Mouse (Mus musculus): Measurements from ENCODE around the gene Hdac10.

Hdac10 gene

DNA sequence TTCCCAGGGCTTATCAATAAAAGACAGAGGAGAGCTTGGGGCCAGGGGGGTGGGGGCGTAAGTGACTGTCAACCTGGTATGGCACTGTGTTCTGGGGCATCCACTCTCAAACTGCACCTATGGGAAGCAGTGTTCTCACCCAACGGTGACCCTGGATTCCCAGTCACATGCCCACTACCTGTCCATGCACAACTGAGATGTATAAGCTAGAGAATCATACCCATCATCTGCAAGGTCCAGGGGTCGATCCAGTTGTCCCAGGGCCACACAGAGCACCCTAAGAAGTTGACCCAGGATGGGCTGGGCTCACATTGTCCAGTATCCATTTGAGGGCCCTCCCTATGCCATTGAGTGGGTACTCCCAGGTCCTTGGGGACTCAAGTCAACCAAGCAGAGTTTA lies 4.2 kb downstream of the Hdac10 start:
- in situ Hi-C loops (cut with MboI; ENCODE audit: unreplicated experiment in 2 of 2): loop anchor here (25.0 kb wide), 1 partner anchor 88 kb away; the partner anchor contains the start of gene Ppp6r2 (in 2 of the 2)

DNA sequence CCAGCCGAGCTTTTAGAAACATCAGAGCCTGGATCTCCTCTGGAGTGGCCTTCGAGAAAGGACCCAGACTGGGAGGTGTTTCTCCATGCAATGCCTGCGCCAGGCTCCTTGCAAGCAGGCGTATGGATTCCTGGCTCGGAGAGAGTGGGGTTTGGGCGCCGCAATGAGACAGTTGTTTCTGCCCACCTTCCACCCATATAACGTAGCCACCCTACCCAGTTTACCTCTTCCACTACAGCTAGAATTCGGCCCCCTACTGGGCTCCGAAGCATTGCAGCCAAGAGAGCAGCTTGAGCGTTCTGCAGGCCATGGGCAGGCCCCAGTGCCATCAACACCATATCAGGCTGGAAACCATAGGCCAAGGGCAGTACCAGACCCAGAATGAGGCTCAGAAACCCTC lies 4.9 kb downstream of the Hdac10 start:
- in situ Hi-C loops (cut with MboI; ENCODE audit: unreplicated experiment in 2 of 2): loop anchor here (25.0 kb wide), 1 partner anchor 89 kb away; the partner anchor contains the start of gene Ppp6r2 (in 2 of the 2)

DNA sequence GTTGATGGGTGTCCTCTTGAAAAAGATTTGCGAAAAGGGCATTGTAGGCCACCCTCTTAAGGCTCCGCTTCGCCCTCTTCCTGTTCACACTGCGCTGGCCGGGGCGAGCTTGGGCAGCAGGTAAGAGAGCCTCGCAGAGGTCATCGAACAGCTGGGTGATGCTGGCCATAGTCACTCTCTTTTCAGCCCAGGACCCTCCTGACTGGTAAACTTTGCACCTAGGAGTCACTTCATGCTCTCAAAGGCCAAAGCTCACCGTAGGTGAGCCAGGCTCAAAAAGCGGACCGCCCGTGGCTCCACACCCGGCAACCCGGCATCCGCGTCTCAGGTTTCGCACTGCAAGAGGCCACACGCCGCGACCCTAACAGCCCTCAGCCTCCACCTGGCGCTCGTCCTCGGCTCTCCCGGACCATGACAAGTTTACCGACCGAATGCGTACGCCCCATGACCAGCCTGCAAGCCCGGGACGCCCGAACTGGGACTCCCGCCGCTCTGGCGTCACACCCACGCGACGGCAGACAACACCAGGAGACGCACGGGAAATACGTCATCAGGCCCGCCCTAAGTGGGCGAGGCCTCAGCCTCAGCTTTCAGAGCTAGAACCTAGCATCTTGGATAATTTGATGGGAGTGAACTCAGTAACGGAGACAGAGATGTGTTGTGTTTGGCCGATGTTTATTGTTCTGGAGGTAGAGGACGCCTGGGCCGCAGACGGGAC lies 5.7 kb downstream of the Hdac10 start, which contains the start of gene Tubgcp6:
Tubgcp6 (minus strand) TSS at position 464 of the 718 bp plus-strand sequence.
- in situ Hi-C loops (cut with MboI; ENCODE audit: unreplicated experiment in 2 of 2): loop anchor here (25.0 kb wide), 1 partner anchor 89 kb away; the partner anchor contains the start of gene Ppp6r2 (in 2 of the 2)

DNA sequence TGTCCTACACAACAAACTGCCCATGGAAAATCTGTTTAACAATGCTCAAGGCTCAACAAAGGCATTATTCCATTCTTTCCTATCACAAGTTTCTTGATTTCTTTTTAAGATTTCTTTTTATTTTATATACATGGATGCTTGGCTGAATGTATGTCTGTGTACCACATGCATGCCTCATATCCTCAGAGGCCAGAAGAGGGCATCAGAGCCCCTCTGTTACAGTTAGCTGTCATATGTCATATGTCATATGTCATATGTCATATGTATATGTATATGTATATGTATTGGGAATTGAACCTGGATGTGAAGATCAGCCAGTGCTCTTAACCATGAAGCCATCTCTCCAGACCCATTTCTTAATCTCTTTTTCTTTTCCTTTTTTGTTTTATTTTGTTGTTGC lies 10.5 kb downstream of the Hdac10 start:
- in situ Hi-C loops (cut with MboI; ENCODE audit: unreplicated experiment in 2 of 2): loop anchor here (5.0 to 25.0 kb wide), 3 partner anchors 94 to 347 kb away; partner anchors contain the start of genes Ppp6r2 (in 2 of the 2) and Sco2 (in 2 of the 2)

DNA sequence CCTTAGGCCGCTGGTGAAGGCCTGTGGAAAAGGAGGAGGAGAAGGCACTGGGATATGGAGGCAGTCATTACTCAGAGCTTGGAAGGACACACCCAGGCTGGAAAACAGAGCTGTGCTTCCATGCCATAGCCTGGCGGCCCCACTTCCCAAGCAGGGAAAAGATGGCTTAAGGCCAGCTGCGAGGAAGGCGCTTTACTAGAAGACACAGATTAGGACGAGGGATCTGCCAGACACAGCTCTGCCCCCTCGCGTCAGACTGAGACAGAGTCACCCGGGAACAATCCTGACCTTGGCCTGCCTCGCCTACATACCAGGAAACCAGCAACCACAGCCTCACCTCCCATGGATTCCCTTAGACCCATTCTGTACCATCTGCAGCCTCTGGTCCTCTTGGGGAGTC lies 18.4 kb downstream of the Hdac10 start:
- in situ Hi-C loops (cut with MboI; ENCODE audit: unreplicated experiment in 2 of 2): loop anchor here (10.0 to 25.0 kb wide), 2 partner anchors 102 to 355 kb away; partner anchors contain the start of gene Ppp6r2 (in 2 of the 2)

DNA sequence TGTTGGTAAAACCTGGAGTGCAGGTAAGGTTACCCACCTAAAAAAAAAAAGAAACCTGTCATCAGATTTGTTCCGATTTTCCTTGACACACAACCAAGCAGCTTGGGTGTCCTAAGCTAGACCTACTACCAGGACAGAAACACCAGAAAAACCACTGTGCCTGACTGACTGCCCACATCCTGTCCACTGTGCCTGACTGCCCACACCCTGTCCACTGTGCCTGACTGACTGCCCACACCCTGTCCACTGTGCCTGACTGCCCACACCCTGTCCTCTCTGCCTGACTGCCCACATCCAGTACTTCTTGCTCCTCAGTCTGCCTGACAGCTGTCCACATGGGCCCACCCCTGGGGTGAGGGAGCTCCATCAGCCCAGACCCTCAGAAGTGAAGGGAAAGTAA lies 21.5 kb downstream of the Hdac10 start:
- in situ Hi-C loops (cut with MboI; ENCODE audit: unreplicated experiment in 2 of 2): loop anchor here (25.0 kb wide), 1 partner anchor 105 kb away; the partner anchor contains the start of gene Ppp6r2 (in 2 of the 2)

DNA sequence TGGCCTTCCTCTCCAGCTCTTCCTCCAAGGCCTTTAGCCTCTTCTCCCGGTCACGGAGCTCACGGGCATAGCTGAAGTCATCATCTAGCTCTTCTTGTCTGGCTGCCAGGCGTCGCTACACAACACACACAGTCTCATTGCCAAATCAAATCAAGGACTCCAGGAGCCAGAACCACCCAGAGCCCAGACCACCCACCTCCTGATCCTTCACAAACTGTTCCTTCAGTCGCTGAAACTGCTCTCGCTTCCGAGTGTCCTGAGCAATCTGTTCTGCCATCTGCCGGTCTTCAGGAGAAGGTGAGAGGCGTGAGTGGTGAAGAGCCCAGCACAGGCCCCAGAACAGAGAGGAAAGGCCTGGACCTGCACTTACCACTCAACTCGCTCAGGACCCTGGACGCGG lies 22.4 kb downstream of the Hdac10 start:
- in situ Hi-C loops (cut with MboI; ENCODE audit: unreplicated experiment in 2 of 2): loop anchor here (25.0 kb wide), 1 partner anchor 106 kb away; the partner anchor contains the start of gene Ppp6r2 (in 2 of the 2)

DNA sequence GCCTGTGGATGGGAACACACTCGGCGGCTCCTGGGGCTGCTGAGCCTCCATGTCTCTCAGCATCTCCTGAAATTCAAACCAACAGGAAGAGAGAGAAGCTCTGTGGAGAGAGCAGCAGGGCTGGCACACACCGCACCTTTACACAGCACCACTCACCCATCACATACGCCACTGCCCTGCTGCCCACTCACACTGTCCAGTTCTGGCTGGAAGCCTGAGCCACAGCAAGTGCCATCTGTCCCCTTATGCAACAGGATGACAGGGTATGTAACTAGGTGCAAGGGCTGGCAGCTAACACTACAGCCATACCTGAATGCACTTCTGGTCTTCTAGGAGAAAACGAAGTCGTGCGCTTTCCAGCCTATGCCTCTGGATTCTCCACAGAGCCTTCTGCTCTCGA lies 24.1 kb downstream of the Hdac10 start:
- in situ Hi-C loops (cut with MboI; ENCODE audit: unreplicated experiment in 2 of 2): loop anchor here (25.0 kb wide), 1 partner anchor 108 kb away; the partner anchor contains the start of gene Ppp6r2 (in 2 of the 2)

DNA sequence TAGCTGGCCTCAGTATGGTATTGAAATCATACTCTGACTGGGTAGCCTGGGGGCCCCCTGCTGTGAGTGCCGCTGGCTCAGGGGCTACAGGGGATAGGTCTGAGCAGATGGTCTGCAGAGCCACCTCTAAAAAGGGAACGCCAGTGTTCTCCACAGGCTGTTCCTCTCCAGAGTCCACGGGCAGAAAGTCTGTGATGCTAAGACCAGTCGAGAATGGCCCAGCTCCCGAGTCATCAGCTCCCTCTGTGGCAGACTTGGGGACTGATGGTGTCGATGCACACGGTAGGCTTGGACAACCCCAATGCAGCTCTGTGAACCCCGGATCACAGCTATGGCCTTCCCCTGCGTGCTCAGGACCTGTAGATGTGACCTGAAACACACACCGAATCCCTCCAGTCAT lies 24.6 kb downstream of the Hdac10 start:
- in situ Hi-C loops (cut with MboI; ENCODE audit: unreplicated experiment in 2 of 2): loop anchor here (25.0 kb wide), 1 partner anchor 108 kb away; the partner anchor contains the start of gene Ppp6r2 (in 2 of the 2)

DNA sequence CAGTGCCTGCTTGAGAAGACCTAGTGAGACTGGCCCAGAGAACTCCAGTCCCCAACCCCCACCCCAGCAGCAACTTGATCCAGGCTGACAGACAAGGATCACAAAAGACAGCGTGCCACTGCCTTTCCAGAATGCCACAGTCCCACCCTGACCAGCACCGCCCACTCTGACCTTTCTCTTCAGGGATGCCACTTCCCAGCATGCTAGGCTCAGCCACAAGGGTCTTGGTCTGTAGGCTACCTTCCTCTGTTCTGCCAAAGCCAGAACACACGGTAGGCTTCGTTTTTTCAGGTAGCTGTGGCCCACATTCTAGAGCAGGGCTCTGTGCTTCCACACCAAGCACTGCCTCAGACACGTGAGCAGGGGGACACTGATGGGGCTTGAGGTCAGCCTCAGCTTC lies 25.9 kb downstream of the Hdac10 start:
- in situ Hi-C loops (cut with MboI; ENCODE audit: unreplicated experiment in 2 of 2): loop anchor here (25.0 kb wide), 1 partner anchor 110 kb away; the partner anchor contains the start of gene Ppp6r2 (in 2 of the 2)

DNA sequence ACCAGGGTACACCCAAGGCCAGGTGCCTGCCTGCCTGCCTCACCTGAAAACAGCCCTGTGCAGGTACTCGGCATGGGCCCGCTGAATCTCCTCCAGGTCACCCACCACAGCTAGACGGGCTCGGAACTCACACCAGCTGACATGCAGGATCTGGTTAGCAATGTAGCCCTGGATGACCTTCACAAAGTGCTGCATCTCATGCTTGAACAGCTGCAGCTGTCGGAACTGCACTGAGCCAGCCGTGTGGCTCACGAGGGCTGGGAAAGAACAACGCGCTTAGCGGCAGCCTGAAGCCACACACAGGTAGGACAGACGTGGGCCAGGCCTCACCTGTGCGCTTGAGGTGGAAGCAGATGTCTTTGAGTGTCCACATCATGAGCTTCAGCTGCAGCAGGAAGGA lies 27.7 kb downstream of the Hdac10 start:
- in situ Hi-C loops (cut with MboI; ENCODE audit: unreplicated experiment in 2 of 2): loop anchor here (25.0 kb wide), 1 partner anchor 111 kb away; the partner anchor contains the start of gene Ppp6r2 (in 2 of the 2)

DNA sequence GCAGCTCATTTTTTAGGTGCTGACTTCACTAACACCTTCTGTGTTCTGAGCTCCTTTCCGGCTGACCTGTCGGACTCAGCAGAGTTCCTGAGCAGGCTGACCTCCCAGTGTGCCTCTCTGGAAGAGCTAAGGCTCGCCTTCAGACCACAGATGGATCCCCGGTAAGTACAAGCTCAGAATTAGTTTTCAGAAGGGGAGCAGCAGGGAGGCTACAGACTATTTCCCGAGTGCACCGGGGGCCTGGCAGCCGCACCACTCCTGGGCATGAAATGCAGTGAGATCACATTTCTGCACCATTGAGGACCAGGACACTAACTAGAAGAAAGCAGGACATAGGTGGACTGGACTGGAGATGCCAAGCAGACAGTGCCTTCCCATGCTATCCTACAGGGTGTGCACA lies 29.9 kb downstream of the Hdac10 start:
- in situ Hi-C loops (cut with MboI; ENCODE audit: unreplicated experiment in 2 of 2): no loop called here

DNA sequence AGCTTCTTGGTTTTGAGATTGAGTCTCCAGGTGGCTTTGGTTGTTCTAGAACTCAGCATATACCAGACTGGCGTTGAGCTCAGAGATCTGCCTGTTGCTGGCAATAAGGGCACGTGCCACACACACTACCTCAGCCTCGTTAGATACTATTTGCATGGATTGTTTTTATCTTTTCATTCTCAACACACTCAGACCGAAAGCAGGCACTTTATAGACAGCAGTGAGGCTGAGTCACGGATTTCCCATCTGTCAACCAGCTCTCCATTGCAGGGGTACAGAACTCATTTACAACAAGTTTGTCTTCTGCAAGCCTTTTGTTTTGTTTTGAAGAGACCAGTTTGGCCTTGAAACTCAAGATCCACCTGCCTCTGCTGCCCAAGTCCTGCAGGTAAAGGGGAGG lies 31.1 kb downstream of the Hdac10 start:
- in situ Hi-C loops (cut with MboI; ENCODE audit: unreplicated experiment in 2 of 2): no loop called here

DNA sequence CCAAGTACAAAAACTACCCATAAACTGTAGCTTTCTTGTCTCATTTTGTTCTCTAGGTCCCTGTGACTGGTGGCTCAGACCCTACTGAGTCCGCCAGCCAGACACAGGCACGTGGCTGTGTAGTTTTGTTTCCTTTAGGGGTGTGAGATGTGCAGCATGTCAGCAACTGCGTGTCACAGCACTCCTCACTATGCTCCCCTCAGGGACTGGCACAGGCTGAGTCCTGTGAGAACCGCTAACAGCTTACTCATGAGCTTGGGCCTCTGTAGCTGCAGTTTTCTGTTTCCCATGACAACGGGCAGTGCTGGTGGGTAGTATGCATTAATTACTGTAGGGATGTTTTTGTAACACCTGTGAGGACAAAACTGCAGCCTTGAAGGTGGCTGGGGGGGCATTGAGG lies 36.3 kb downstream of the Hdac10 start:
- in situ Hi-C loops (cut with MboI; ENCODE audit: unreplicated experiment in 2 of 2): no loop called here

DNA sequence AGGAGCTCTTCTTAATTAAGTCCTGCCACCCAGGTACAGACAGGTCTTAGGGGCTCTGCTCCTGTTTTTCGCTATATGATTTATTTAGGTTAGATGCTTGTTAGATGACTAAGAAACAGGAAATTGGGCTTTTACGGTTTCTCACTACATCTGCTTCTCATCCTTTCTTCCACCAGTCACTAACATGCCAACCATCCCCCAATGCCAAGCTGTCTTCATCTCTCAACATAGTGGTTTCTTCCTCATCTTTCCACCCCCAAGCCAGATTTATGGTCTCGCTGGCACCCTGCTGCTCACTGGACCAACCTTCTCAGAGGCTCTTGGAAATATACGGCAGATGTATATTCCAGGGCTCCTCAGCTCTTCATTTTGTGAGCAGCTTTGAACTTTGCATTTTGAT lies 37.8 kb downstream of the Hdac10 start:
- in situ Hi-C loops (cut with MboI; ENCODE audit: unreplicated experiment in 2 of 2): no loop called here

DNA sequence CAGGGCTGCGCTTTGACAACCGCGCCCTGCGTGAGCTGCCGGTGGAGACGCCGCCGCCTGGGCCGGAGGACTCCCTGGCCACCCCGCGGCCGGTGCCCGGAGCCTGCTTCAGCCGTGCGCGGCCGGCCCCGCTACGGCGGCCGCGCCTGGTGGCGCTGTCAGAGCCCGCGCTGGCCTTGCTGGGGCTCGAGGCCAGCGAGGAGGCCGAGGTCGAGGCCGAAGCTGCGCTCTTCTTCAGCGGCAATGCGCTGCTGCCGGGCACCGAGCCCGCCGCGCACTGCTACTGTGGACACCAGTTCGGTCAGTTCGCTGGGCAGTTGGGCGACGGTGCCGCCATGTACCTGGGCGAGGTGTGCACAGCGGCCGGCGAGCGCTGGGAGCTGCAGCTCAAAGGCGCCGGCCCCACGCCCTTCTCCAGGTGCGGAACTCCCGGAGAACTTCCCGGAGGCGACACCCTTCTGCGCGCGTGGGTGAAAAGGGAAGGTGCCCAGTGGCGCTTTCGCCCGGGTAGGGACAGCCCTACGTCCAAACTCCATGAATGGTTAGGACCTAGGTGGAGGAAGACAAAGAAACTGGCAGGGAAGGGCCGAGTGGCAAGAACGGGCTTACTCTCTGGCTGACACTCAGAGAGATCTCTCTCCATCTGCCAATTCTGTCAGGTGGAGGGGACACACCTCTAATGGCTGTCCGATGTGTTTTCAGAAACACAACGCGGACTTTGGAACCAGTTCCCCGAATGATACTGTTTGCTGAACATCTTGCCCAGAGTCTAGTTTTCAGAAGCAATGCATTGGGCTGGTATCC lies 39.0 kb downstream of the Hdac10 start:
- in situ Hi-C loops (cut with MboI; ENCODE audit: unreplicated experiment in 2 of 2): no loop called here

DNA sequence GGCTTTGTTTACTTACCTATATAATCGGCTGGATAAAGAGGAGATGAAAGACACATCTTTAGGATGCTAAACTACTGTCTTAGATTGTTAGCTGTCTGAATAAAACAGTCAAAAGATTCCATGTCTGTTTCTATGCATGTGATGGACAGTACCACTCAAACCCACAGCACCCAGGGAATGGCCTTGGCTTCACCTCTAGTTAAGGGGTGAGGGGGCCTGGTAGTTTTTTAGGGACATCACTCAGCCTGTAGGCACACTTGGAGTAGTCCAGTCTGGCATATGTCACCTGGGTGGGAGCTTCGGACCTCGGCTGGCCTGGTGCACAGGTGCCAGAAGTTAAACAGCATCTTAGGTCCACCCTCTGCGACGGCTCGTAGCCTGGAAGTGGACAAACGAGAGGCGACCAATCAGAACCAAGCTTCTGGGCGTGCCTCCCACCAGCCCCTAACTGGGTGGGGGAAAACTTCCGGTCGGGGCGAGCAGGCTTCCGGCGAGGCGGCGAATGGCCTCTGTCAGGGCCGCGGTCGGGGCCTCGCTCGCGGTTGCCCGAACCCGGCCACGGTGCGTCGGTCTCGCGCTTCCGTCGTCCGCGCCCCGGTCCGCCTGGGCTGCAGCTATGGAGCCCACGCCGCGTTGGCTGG lies 39.8 kb downstream of the Hdac10 start, which contains the start of gene Selenoo:
Selenoo (plus strand) TSS at position 478 of the 641 bp plus-strand sequence.
- in situ Hi-C loops (cut with MboI; ENCODE audit: unreplicated experiment in 2 of 2): no loop called here

DNA sequence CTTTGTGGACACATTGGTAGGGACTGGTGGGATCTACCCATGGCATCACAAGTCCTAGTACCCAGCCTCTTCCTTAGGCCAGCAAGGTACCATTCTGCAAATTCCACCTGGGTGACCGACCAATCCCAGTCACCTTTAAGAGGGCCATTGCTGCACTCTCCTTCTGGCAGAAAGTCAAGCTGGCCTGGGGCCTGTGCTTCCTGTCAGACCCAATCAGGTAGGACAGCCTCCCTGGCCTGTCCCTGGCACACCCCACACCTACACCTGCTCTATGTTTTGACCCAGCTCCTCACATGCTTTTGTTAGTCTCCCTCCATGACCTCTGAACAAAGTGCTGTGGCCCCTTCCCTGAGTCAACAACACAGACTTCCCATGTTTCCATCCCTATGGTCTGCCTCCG lies 43.7 kb downstream of the Hdac10 start:
- in situ Hi-C loops (cut with MboI; ENCODE audit: unreplicated experiment in 2 of 2): no loop called here

DNA sequence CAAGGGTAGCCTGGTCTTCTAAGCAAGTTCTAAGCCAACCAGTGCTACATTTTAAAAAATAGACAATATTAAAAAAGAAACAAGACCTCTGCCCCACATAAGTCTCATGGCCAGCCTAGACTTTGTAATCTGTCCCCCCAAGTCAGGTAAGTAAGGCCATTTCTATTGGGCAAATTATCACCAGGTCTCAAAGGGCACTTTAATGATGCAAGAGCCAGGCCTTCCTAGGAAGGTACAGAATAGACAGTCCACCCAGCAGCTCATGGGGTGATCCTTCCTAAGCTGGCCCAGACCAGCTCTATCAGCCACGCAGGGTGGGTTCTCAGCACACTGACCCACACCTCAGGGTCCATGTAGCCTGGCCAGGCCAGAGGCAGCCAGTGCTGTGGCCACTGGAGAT lies 44.6 kb downstream of the Hdac10 start:
- in situ Hi-C loops (cut with MboI; ENCODE audit: unreplicated experiment in 2 of 2): no loop called here

DNA sequence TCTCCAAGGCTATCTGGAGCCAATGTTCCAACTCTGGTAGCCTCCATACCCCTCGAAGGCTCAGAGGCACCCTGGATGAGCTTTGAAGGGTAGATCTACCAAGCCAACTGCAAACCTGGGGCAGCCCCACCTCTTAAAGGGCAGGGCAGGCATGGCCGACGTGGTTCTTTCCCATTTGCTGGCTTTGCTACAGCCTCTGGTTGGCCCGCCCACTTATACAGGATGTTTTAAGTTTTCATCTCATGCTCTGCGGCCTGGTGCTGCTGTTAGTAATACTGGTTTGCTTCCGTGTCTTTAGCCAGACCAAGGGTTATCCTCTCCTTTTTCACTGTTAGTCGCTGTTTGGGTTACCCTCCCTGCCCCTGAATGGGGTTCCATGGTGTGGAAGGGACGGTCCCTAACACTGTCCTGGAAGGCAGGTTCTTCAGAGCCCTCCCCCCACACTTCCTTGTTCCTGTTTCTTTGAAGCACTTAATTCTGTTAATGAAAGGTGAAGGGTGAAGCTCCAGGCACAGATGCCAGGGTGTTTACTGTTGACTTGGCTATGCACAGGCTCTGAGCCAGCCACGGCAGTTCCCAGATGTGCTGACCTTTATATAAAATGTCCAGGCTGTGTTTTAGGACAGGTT lies 50.2 kb downstream of the Hdac10 start:
- in situ Hi-C loops (cut with MboI; ENCODE audit: unreplicated experiment in 2 of 2): loop anchor here (10.0 kb wide), 2 partner anchors 254 to 334 kb away; no protein-coding TSS in a partner anchor

Measured in v-Abl transformed pro-B cells (cell line).